Comparison of ENCODE assay signal across 8 mouse cellular contexts in genomic region chr15:103240160-103241028, GRCm38 (mm10). TPM values are rescaled to one million over a fixed set of nuclear protein-coding genes. Genes with fewer than 3 reads are reported as not detected.
DNase-seq lines count a peak whose midpoint lies in the region; ATAC-seq and TF ChIP-seq lines count a peak whose summit lies in the region.

Gene Hnrnpa1, plus strand, starts transcription at chr15:103240432.

- peak within 1 kb of the TSS; percentile 56 for H3K4me2 ChIP-seq in lung, postnatal 0 days (replicated peaks; ENCODE audit: low read depth, low read length)

- no peaks in the 10 kb centered on the region for H3K9me3 ChIP-seq in hindbrain, embryonic 10.5 days
- no peaks in the 10 kb centered on the region for H3K9me3 ChIP-seq in lung, postnatal 0 days (ENCODE audit: low read length)

- H3K9ac ChIP-seq in lung, postnatal 0 days (replicated peaks; ENCODE audit: low read depth): peak within 1 kb of the TSS; percentile 72

- no peak for TF ChIP-seq CTCF in lung, postnatal 0 days (IDR thresholded peaks at IDR 0.05)

- TF ChIP-seq EP300 in lung, postnatal 0 days (IDR thresholded peaks at IDR 0.05): peak; percentile 67

- peaks cover 39% of the 10 kb centered on the region for H3K4me1 ChIP-seq in hindbrain, embryonic 10.5 days (replicated peaks)
- H3K4me1 ChIP-seq in lung, postnatal 0 days (ENCODE audit: insufficient read depth, low read depth, low read length): no peaks in the 10 kb centered on the region

- H3K27me3 ChIP-seq in hindbrain, embryonic 10.5 days (ENCODE audit: insufficient read depth, poor library complexity, severe bottlenecking): no peaks in the 10 kb centered on the region
- no peaks in the 10 kb centered on the region for H3K27me3 ChIP-seq in lung, postnatal 0 days (replicated peaks; ENCODE audit: insufficient read depth, low read length)

- ATAC-seq in frontal cortex, adult (ENCODE audit: low TSS enrichment): peak; percentile 88
- ATAC-seq in lung, postnatal 0 days: peak; percentile 90

- WGBS in hindbrain, embryonic 10.5 days: under 1% methylated on average over 47 of the region's 47 CpGs
- WGBS in lung, postnatal 0 days: 1% methylated on average over 47 of the region's 47 CpGs

- peaks cover 60% of the 10 kb centered on the region for H3K36me3 ChIP-seq in hindbrain, embryonic 10.5 days
- H3K36me3 ChIP-seq in lung, postnatal 0 days (ENCODE audit: insufficient read depth, low read length): peaks cover 7% of the 10 kb centered on the region

- peak; percentile 100 for DNase-seq in MN1 (ENCODE audit: low spot score)
- peak; percentile 99 for DNase-seq in cerebellum, adult 9-10 months
- DNase-seq in hindbrain, embryonic 10.5 days (ENCODE audit: low spot score): peak; percentile 92
- peak; percentile 98 for DNase-seq in layer of hippocampus, adult 9-11 months
- peak; percentile 100 for DNase-seq in lung, postnatal 0 days (ENCODE audit: low spot score)
- peak; percentile 77 for DNase-seq in ovary, postnatal 14 days (ENCODE audit: low spot score)
- DNase-seq in thymus, postnatal 25 days: peak; percentile 90

- peak within 1 kb of the TSS; percentile 82 for H3K4me3 ChIP-seq in hindbrain, embryonic 10.5 days
- H3K4me3 ChIP-seq in lung, postnatal 0 days (ENCODE audit: low read depth, low read length): peak within 1 kb of the TSS; percentile 69

- H3K27ac ChIP-seq in hindbrain, embryonic 10.5 days: peak within 1 kb of the TSS; percentile 98
- H3K27ac ChIP-seq in lung, postnatal 0 days (ENCODE audit: low read length): peak within 1 kb of the TSS; percentile 94

RNA-seq across cellular contexts. Expression of gene Hnrnpa1, which starts in this region (rescaled TPM):
- 1,344 and 1,669 TPM in 2 replicates for polyA plus RNA-seq in hindbrain, embryonic 10.5 days (2016; fragmentation: Nextera tagmentation; extraction: Ambion mirVana)
- 200 and 211 TPM in 2 replicates for polyA plus RNA-seq in lung, postnatal 0 days (2015; fragmentation: Nextera tagmentation; extraction: Ambion mirVana)

Comparison
In these comparisons a context has a peak if more than half of its experiments do, and no peak if none do; other contexts are left out.
1. Peak in every context shown above with its lines: DNase-seq, ATAC-seq, H3K4me3 ChIP-seq and H3K27ac ChIP-seq.